ENCODE assay signal across 8 mouse cellular contexts in the genomic region with DNA sequence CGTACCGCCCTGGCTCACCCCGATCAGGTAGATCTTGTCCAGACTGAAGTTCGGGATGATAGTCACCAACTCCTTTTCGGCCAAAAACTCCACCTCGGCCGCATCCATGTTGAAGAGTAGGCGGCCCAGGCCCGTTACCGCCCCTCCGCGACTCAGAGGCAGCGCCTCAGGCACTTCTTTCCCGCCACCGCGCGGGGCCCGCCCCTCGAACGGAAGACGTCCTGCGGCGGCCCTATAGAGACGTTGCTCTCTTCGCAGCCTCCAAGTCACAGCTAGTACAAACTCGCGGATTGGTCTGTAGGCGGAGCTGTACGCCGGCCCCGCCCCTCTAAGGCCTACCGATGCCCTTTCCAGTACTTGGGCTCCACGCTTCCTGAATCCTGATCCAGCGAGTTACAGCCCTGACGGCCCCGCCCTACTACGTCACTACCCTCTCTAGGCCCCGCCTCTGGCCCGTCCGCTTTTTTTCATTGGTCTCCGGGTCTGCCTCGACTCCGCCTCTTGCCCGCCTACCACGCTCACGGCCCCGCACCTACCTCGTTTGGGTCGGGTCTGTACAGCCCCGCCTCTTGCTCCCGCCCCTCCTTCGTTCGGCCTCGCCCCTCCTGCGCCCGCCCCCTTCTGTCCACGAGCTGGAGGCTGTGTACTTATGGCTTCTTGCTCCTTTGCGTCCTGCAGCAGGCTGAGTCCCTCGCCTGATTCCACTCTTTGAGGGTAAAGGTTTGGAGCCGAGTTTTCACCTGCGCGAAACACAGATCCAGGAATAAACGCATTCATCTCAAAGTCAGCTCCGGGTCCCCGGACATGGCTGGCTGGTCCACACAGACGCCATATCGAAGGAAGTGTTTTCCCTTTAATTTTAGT. TPM values are rescaled to one million over a fixed set of nuclear protein-coding genes. Genes with fewer than 3 reads are reported as not detected.
DNase-seq lines count a peak whose midpoint lies in the region; ATAC-seq lines count a peak whose summit lies in the region.

A gene (minus strand): TSS at position 397 of the 864 bp plus-strand sequence.

- no peaks in the 10 kb centered on the region for H3K36me3 ChIP-seq in hindbrain, embryonic 15.5 days

- H3K4me2 ChIP-seq in hindbrain, embryonic 15.5 days = peak within 1 kb of the TSS; percentile 89

- peak within 1 kb of the TSS; percentile 56 for H3K27ac ChIP-seq in hindbrain, embryonic 15.5 days (replicated peaks)

- peak within 1 kb of the TSS; percentile 44 for H3K9ac ChIP-seq in hindbrain, embryonic 15.5 days

- peak; percentile 99 for DNase-seq in T-cell, adult 2 months (ENCODE audit: low spot score)
- DNase-seq in cerebellum, postnatal 36 days = peak; percentile 98
- peak; percentile 99 for DNase-seq in frontal cortex, postnatal 36 days (ENCODE audit: low spot score in 2 of 2)
- peak; percentile 99 for DNase-seq in left cerebral cortex, adult 11 months (ENCODE audit: low spot score)
- peak; percentile 100 for DNase-seq in lung, postnatal 4 days
- DNase-seq in retina, postnatal 7 days (ENCODE audit: low read depth, low spot score) = peak; percentile 97
- DNase-seq in urinary bladder, adult 2 months (ENCODE audit: low spot score) = peak; percentile 87

- ATAC-seq in hindbrain, embryonic 15.5 days (ENCODE audit: low FRiP score, low read depth) = peak; percentile 99

- peak within 1 kb of the TSS; percentile 50 for H3K4me3 ChIP-seq in hindbrain, embryonic 15.5 days

- no peaks in the 10 kb centered on the region for H3K9me3 ChIP-seq in hindbrain, embryonic 15.5 days

- H3K4me1 ChIP-seq in hindbrain, embryonic 15.5 days (replicated peaks) = peaks cover 12% of the 10 kb centered on the region

- under 1% methylated on average over 67 of the region's 67 CpGs for WGBS in hindbrain, embryonic 15.5 days

- H3K27me3 ChIP-seq in hindbrain, embryonic 15.5 days = no peaks in the 10 kb centered on the region

RNA-seq across cellular contexts. Expression of the gene that starts here (rescaled TPM):
- 19.0 and 24.9 TPM in 2 replicates for polyA plus RNA-seq in hindbrain, embryonic 15.5 days (2015; fragmentation: Nextera tagmentation; extraction: Ambion mirVana)
- 4.0 and 6.4 TPM in 2 replicates for polyA plus RNA-seq in urinary bladder, adult 2 months (2012; rRNA removed)

Comparison
In these comparisons a context has a peak if more than half of its experiments do, and no peak if none do; other contexts are left out.
1. Peak in every context shown above with its lines: DNase-seq, ATAC-seq, H3K4me3 ChIP-seq and H3K27ac ChIP-seq.